Mouse (Mus musculus): ENCODE data around the gene H2-Q7.
"Not testable (repeated sequence)": the region's sequence is repeated elsewhere in the genome, so short reads cannot be mapped to it uniquely, and the experiment has no call there.

DNA sequence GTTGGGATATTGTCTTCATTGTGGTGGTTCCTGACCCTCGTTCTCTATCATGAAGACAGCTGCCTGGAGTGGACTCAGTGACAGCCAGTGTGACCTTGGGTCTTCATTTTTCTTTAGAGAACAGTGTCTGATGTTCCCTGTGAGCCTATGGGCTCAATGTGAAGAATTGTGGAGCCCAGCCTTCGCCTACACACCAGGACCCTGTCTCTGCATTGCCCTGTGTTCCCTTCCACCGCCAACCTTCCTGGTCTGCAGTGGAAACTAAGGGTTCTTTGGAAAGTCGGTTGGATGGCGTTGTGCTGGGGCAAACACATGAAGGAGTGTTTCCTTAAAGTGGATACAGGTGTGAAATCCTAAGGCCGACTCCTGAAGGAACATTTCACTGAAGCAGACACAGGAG, 10.1 kb upstream of the H2-Q7 start:
- TF ChIP-seq POLR2A (IDR thresholded peaks at IDR 0.05; ENCODE audit: low read depth, low read length); CTCF (conservative IDR thresholded peaks at IDR 0.05; ENCODE audit: insufficient read depth, insufficient read length, low read depth, low read length): not testable (repeated sequence)
